Mouse (Mus musculus): ENCODE measurements around the gene Plbd2. TPM values are rescaled to one million over a fixed set of nuclear protein-coding genes. Genes with fewer than 3 reads are reported as not detected.

Gene Plbd2
- polyA plus RNA-seq, 1 experiment from 2014 or later: 42.1 TPM

- Histone ChIP-seq H3K4me1 (replicated peaks; ENCODE audit: control insufficient read depth, insufficient read depth, low read length) (peaks cover 32% of the 10 kb centered on the region), H3K36me3 (ENCODE audit: control insufficient read depth, insufficient read depth, low read length) (no peaks in the 10 kb centered on the region), H3K4me2 (ENCODE audit: low read length) (no peak overlapping the region), H3K9me3 (ENCODE audit: control insufficient read depth, low read length) (no peaks in the 10 kb centered on the region), H3K9ac (ENCODE audit: low read length) (no peak overlapping the region), H3K27me3 (replicated peaks; ENCODE audit: control insufficient read depth, insufficient read depth, low read length) (no peaks in the 10 kb centered on the region), H3K4me3 (ENCODE audit: low read depth, low read length) (no peak overlapping the region), H3K27ac (ENCODE audit: low read depth) (peak overlapping the region; percentile 52)
- no peak for ATAC-seq (replicated peaks; ENCODE audit: low FRiP score, low TSS enrichment, low read depth)
- no peak for DNase-seq (ENCODE audit: low spot score)
- 71% methylated on average over 7 of the region's 7 CpGs for WGBS
These were observed 12.0 kb upstream of the Plbd2 start for GRCm38 (mm10) chr5:120515451-120515850.

DNA sequence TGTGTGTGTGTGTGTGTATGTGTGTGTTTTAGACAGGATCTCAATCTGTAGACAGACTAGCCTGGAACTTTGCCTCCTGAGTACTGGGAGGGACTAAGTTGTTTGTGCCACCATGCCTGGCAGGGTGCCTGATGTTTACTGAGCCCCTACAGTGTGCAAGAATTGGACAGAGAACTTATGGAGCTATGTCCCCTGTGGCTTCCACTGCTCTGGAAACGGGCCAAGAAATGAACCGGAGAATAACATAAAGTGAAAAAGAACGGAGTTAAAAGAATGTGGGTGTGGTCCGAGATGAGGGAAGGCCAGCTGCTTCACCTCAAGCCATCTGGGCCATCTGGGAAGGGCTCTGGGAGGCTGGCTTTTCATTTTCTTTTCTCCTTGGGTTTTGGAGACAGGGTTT is 11.3 kb upstream of the Plbd2 start:
- no peak overlapping the region for H3K4me3 ChIP-seq (ENCODE audit: low read depth, low read length)
- H3K27me3 ChIP-seq (replicated peaks; ENCODE audit: control insufficient read depth, insufficient read depth, low read length): no peaks in the 10 kb centered on the region
- H3K27ac ChIP-seq (ENCODE audit: low read depth): peak overlapping the region; percentile 52
- H3K36me3 ChIP-seq (ENCODE audit: control insufficient read depth, insufficient read depth, low read length): no peaks in the 10 kb centered on the region
- H3K9me3 ChIP-seq (ENCODE audit: control insufficient read depth, low read length): no peaks in the 10 kb centered on the region
- WGBS: 8% methylated on average over 4 of the region's 4 CpGs
- ATAC-seq (replicated peaks; ENCODE audit: low FRiP score, low TSS enrichment, low read depth) (no peak), DNase-seq (ENCODE audit: low spot score) (no peak)
- 0 out of 2 replicates have a peak overlapping the region, but pooled peaks have one; percentile 2 for H3K4me2 ChIP-seq (ENCODE audit: low read length)
- peaks cover 32% of the 10 kb centered on the region for H3K4me1 ChIP-seq (replicated peaks; ENCODE audit: control insufficient read depth, insufficient read depth, low read length)
- no peak overlapping the region for H3K9ac ChIP-seq (ENCODE audit: low read length)

DNA sequence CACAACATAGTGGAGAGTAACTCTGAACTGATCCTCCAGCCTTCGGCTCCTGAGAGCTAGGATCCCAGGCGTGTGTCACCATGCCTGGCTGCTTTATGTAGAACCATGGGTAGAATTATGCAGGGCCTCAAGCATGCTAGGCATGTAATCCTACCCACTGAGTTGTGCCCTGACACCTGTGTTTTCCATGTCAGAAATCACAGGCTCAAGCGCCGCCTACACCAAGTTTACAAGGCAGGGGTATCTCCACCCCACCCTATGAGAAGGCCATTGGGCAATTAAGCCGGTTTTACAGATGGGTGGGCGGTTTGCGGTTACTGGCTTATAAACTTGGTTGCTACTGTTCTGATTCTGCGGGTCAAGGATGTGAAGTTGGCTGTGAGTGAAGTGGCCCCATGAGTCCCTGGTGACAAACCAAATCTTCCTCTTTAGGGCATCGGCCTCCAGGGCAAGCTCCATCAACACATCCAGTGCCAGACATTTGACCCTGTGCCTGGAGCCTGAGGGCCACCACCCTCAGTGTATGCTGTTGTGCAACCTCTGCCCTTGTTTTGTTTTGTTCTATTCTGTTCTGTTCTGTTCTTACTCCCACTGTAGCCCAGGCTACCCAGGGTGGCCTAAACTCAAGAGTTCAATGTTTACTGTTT is 10.7 kb upstream of the Plbd2 start:
- Histone ChIP-seq H3K4me2 (ENCODE audit: low read length) (no peak overlapping the region), H3K27ac (ENCODE audit: low read depth) (no peak overlapping the region), H3K27me3 (replicated peaks; ENCODE audit: control insufficient read depth, insufficient read depth, low read length) (no peaks in the 10 kb centered on the region), H3K4me3 (ENCODE audit: low read depth, low read length) (no peak overlapping the region), H3K4me1 (replicated peaks; ENCODE audit: control insufficient read depth, insufficient read depth, low read length) (peaks cover 32% of the 10 kb centered on the region), H3K9ac (ENCODE audit: low read length) (no peak overlapping the region), H3K9me3 (ENCODE audit: control insufficient read depth, low read length) (no peaks in the 10 kb centered on the region), H3K36me3 (ENCODE audit: control insufficient read depth, insufficient read depth, low read length) (no peaks in the 10 kb centered on the region)
- DNase-seq (ENCODE audit: low spot score) (no peak), ATAC-seq (replicated peaks; ENCODE audit: low FRiP score, low TSS enrichment, low read depth) (no peak)
- 86% methylated on average over 9 of the region's 9 CpGs for WGBS

- Histone ChIP-seq H3K9me3 (ENCODE audit: control insufficient read depth, low read length) (no peaks in the 10 kb centered on the region), H3K4me2 (ENCODE audit: low read length) (no peak overlapping the region), H3K27ac (ENCODE audit: low read depth) (no peak overlapping the region), H3K9ac (ENCODE audit: low read length) (no peak overlapping the region), H3K27me3 (replicated peaks; ENCODE audit: control insufficient read depth, insufficient read depth, low read length) (no peaks in the 10 kb centered on the region), H3K4me1 (replicated peaks; ENCODE audit: control insufficient read depth, insufficient read depth, low read length) (peaks cover 32% of the 10 kb centered on the region), H3K36me3 (ENCODE audit: control insufficient read depth, insufficient read depth, low read length) (no peaks in the 10 kb centered on the region), H3K4me3 (ENCODE audit: low read depth, low read length) (no peak overlapping the region)
- 53% methylated on average over 15 of the region's 15 CpGs for WGBS
- ATAC-seq (replicated peaks; ENCODE audit: low FRiP score, low TSS enrichment, low read depth) (no peak), DNase-seq (ENCODE audit: low spot score) (no peak)
These were observed 9.6 kb upstream of the Plbd2 start for GRCm38 (mm10) chr5:120512911-120513555.

DNA sequence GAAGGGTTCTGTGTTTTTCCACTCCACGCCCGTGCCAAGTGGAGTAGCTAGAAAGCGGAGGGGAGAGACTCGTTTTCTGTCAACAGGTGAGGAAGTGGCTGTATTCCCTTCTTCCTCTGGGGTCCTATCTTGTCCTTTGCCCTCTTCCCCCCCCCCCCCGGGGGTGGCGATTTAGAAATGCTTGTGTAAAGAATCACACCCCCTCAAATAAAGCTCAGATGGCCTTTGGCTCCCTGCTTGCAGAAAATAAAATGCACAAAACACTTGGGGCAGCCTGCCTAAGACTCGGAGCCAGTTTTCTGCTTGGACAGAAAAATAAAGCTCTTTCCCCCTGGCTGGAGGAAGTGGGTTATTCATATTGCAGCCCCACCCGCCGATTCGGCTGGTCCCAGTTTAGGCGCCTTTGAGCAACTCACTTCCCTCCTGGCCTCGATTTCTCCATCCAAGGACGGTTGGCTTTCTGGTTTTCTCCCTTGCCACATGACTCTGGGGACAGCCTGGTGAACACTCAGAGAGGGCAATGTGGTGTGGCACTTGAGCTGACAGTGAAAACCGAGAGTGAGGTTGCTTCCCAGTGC is 8.3 kb upstream of the Plbd2 start:
- ATAC-seq (replicated peaks; ENCODE audit: low FRiP score, low TSS enrichment, low read depth) (no peak), DNase-seq (ENCODE audit: low spot score) (no peak)
- Histone ChIP-seq H3K27me3 (replicated peaks; ENCODE audit: control insufficient read depth, insufficient read depth, low read length) (no peaks in the 10 kb centered on the region), H3K4me1 (replicated peaks; ENCODE audit: control insufficient read depth, insufficient read depth, low read length) (peaks cover 32% of the 10 kb centered on the region), H3K4me2 (ENCODE audit: low read length) (peak overlapping the region; percentile 62), H3K27ac (ENCODE audit: low read depth) (no peak overlapping the region), H3K9me3 (ENCODE audit: control insufficient read depth, low read length) (no peaks in the 10 kb centered on the region), H3K36me3 (ENCODE audit: control insufficient read depth, insufficient read depth, low read length) (no peaks in the 10 kb centered on the region), H3K9ac (ENCODE audit: low read length) (no peak overlapping the region), H3K4me3 (ENCODE audit: low read depth, low read length) (peak overlapping the region; percentile 57)
- WGBS: 26% methylated on average over 13 of the region's 14 CpGs

GRCm38 (mm10) chr5:120510982-120511642 is 7.7 kb upstream of the Plbd2 start, which contains the start of gene Slc8b1:
TSS of gene Slc8b1 (plus strand) at chr5:120511168.
- Histone ChIP-seq H3K36me3 (ENCODE audit: control insufficient read depth, insufficient read depth, low read length) (no peaks in the 10 kb centered on the region), H3K27me3 (replicated peaks; ENCODE audit: control insufficient read depth, insufficient read depth, low read length) (no peaks in the 10 kb centered on the region), H3K4me2 (ENCODE audit: low read length) (peak within 1 kb of the TSS; percentile 62), H3K9me3 (ENCODE audit: control insufficient read depth, low read length) (no peaks in the 10 kb centered on the region), H3K4me1 (replicated peaks; ENCODE audit: control insufficient read depth, insufficient read depth, low read length) (peaks cover 26% of the 10 kb centered on the region), H3K4me3 (ENCODE audit: low read depth, low read length) (peak within 1 kb of the TSS; percentile 57), H3K27ac (ENCODE audit: low read depth) (no peak within 1 kb of the TSS), H3K9ac (ENCODE audit: low read length) (peak within 1 kb of the TSS; percentile 42)
- WGBS: under 1% methylated on average over 36 of the region's 36 CpGs
- ATAC-seq (replicated peaks; ENCODE audit: low FRiP score, low TSS enrichment, low read depth) (peak; percentile 87), DNase-seq (ENCODE audit: low spot score) (peak; percentile 99)

DNA sequence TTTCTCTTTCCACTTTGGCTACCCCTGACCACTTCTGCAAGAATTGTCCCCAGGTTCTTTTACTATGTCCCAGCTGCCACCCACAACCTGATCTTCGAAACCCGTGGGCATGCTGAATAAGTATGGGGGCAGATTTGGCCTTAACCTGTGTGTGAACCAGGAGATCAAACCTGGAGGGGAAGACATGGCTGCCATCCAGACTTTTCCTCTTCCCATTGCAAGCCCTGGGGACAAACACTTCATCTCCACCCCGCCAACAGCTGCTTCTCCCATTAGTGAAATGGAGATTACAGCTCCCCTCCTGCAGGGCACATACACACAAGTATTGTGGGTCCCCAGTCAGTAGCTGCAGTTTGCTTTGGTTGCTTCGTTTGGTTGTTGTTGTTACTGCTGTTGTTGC is 3.9 kb upstream of the Plbd2 start:
- ATAC-seq (replicated peaks; ENCODE audit: low FRiP score, low TSS enrichment, low read depth) (no peak), DNase-seq (ENCODE audit: low spot score) (no peak)
- Histone ChIP-seq H3K27me3 (replicated peaks; ENCODE audit: control insufficient read depth, insufficient read depth, low read length) (no peaks in the 10 kb centered on the region), H3K4me3 (ENCODE audit: low read depth, low read length) (no peak overlapping the region), H3K9ac (ENCODE audit: low read length) (no peak overlapping the region), H3K36me3 (ENCODE audit: control insufficient read depth, insufficient read depth, low read length) (no peaks in the 10 kb centered on the region), H3K27ac (ENCODE audit: low read depth) (no peak overlapping the region), H3K4me1 (replicated peaks; ENCODE audit: control insufficient read depth, insufficient read depth, low read length) (peaks cover 13% of the 10 kb centered on the region), H3K4me2 (ENCODE audit: low read length) (no peak overlapping the region), H3K9me3 (ENCODE audit: control insufficient read depth, low read length) (no peaks in the 10 kb centered on the region)
- WGBS: 69% methylated on average over 4 of the region's 4 CpGs

GRCm38 (mm10) chr5:120506490-120506889 is 3.1 kb upstream of the Plbd2 start:
- H3K9me3 ChIP-seq (ENCODE audit: control insufficient read depth, low read length): no peaks in the 10 kb centered on the region
- H3K4me2 ChIP-seq (ENCODE audit: low read length): no peak overlapping the region
- H3K36me3 ChIP-seq (ENCODE audit: control insufficient read depth, insufficient read depth, low read length): no peaks in the 10 kb centered on the region
- DNase-seq (ENCODE audit: low spot score) (no peak), ATAC-seq (replicated peaks; ENCODE audit: low FRiP score, low TSS enrichment, low read depth) (no peak)
- H3K4me1 ChIP-seq (replicated peaks; ENCODE audit: control insufficient read depth, insufficient read depth, low read length): peaks cover 11% of the 10 kb centered on the region
- WGBS: 48% methylated on average over 9 of the region's 9 CpGs
- no peaks in the 10 kb centered on the region for H3K27me3 ChIP-seq (replicated peaks; ENCODE audit: control insufficient read depth, insufficient read depth, low read length)
- H3K4me3 ChIP-seq (ENCODE audit: low read depth, low read length): no peak overlapping the region
- no peak overlapping the region for H3K27ac ChIP-seq (ENCODE audit: low read depth)
- no peak overlapping the region for H3K9ac ChIP-seq (ENCODE audit: low read length)

All from intestine, embryonic 14.5 days (tissue).